Mouse (Mus musculus): ENCODE data around the gene Defb9. TPM values are rescaled to one million over a fixed set of nuclear protein-coding genes. Genes with fewer than 3 reads are reported as not detected.
"Not testable (repeated sequence)": the region's sequence is repeated elsewhere in the genome, so short reads cannot be mapped to it uniquely, and the experiment has no call there.

Gene Defb9
- polyA plus RNA-seq (2016; fragmentation: Nextera tagmentation; extraction: Ambion mirVana): not detected in 2 replicates

DNA sequence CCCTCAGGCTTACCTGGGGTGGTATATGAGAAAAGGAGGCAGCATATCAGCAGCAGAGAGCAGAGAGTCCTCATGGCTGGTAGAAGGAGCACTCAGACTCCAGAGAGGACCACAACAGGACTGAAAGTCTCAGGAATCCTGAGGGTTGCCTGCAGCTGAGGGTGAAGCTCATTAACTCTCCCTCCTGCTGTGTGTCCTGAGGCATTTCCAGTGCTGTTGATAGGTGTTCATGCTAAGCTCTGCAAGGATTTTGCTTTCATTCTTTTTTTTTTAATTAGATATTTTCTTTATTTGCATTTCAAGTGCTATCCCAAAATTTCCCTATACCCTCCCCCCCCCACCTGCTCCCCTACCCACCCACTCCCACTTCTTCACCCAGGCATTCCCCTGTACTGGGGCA lies at the start of gene Defb9:
TSS of gene Defb9 (minus strand) at position 101 of the 400 bp plus-strand sequence.
- not testable (repeated sequence) for H3K4me3 ChIP-seq

DNA sequence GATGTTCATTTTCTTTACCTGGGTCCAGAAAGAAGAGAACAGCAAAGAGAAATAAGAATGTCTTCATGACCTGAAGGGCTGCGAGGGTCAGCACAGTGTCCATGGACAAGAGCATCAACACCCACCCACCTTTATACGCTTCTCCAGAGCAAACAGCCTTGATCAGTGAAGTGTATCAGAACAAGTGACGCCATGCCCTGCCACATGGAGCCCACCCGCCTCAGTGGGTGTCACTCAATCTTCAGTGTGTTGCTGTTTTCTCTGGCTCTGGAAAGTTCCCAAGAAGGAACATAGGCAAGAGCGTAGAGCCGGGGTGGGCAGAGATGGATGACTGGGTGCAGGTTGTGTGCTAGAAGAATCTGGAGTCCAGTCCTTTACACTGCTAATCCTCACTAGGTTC lies 47.4 kb upstream of the Defb9 start, which contains the start of gene Defb15:
TSS of gene Defb15 (minus strand) at position 101 of the 400 bp plus-strand sequence.
- no peaks in the 10 kb centered on the region for H3K4me1 ChIP-seq
- H3K9ac ChIP-seq: no peak within 1 kb of the TSS
- no peak within 1 kb of the TSS for H3K27ac ChIP-seq
- H3K36me3 ChIP-seq: no peaks in the 10 kb centered on the region
- 0 out of 2 replicates have a peak, but pooled peaks cover 7% of the 10 kb centered on the region for H3K9me3 ChIP-seq
- H3K27me3 ChIP-seq (replicated peaks): no peaks in the 10 kb centered on the region
- H3K4me3 ChIP-seq: no peak within 1 kb of the TSS
- no peak for ATAC-seq (ENCODE audit: low FRiP score, low read depth)
- H3K4me2 ChIP-seq (replicated peaks): no peak within 1 kb of the TSS
- 92% methylated on average over 6 of the region's 6 CpGs for WGBS

More for the DNA sequence above, at the start of gene Defb9:
- ATAC-seq (ENCODE audit: low FRiP score, low read depth); H3K9me3 ChIP-seq; H3K27ac ChIP-seq; H3K36me3 ChIP-seq; H3K4me1 ChIP-seq; H3K9ac ChIP-seq; H3K27me3 ChIP-seq (replicated peaks); H3K4me2 ChIP-seq (replicated peaks): not testable (repeated sequence)

DNA sequence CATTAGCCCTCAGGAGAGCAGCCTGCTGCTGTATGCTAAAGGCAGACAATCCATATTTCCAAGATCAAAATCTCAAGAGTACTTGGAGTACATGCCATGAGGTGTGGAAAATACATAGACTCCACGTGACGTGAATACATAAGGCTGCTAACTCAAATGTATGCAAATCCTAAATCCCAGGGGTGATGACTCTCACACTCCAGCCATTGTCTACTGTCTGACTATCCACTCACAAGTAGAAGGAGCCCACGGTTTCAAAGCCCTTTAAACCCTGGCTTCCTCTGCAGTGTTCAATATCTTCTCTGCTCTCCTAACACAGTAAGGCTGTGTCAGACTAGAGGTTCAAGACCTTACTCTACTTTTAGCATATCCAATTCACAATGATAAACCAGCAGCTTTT lies 45.5 kb upstream of the Defb9 start:
- H3K9me3 ChIP-seq; H3K36me3 ChIP-seq; H3K4me2 ChIP-seq (replicated peaks); H3K4me1 ChIP-seq; H3K9ac ChIP-seq; ATAC-seq (ENCODE audit: low FRiP score, low read depth); H3K27me3 ChIP-seq (replicated peaks); H3K27ac ChIP-seq; H3K4me3 ChIP-seq: not testable (repeated sequence)
- 72% methylated on average over 3 of the region's 3 CpGs for WGBS

DNA sequence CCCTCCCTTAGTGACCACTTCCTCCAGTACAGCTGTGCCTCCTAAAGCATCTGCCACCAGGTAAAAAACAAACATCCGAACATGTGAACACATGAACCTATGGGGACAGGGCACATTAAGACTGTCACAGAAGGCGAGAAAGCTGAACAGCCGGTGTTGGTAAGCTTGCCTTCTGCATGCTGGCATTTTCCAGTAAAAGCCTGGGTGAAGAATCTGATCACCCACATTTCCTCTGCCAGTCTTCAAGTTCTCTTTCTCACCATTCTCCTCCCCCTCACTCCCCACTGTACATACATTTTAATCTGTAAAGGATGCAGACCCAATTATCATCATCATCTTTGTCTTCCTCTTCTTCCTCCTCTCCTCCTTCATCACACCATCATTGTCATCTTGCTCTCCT lies 30.4 kb upstream of the Defb9 start:
- no peak overlapping the region for H3K27ac ChIP-seq
- no peaks in the 10 kb centered on the region for H3K27me3 ChIP-seq (replicated peaks)
- H3K9ac ChIP-seq: no peak overlapping the region
- H3K4me2 ChIP-seq (replicated peaks): no peak overlapping the region
- no peak for ATAC-seq (ENCODE audit: low FRiP score, low read depth)
- no peak overlapping the region for H3K4me3 ChIP-seq
- no peaks in the 10 kb centered on the region for H3K4me1 ChIP-seq
- no peaks in the 10 kb centered on the region for H3K36me3 ChIP-seq
- WGBS: 90% methylated on average over 3 of the region's 3 CpGs
- no peaks in the 10 kb centered on the region for H3K9me3 ChIP-seq

DNA sequence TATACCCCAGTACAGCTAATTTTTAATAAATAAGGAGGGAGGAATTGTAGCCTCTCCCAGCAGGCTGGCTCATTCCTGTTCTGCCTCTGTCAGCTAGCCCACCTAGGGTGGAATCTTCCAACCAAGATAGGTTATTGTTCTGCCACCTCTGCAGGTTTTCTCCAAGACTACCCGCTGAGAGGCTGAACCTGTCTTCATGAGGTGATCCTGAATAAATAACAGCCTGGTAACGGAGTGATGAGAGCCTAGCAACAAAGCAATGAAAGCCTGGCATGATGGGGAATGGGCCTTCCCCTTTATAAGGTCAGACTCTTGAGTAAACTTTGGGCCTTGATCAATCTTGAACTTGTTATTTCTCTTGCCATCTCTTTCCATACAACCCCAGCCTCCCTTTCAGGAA lies 27.3 kb upstream of the Defb9 start:
- H3K9ac ChIP-seq: no peak overlapping the region
- WGBS: 31% methylated on average over 2 of the region's 2 CpGs
- ATAC-seq (ENCODE audit: low FRiP score, low read depth): no peak
- H3K27me3 ChIP-seq (replicated peaks): no peaks in the 10 kb centered on the region
- H3K9me3 ChIP-seq: no peaks in the 10 kb centered on the region
- no peak overlapping the region for H3K4me3 ChIP-seq
- H3K27ac ChIP-seq: no peak overlapping the region
- H3K4me2 ChIP-seq (replicated peaks): no peak overlapping the region
- H3K4me1 ChIP-seq: no peaks in the 10 kb centered on the region
- H3K36me3 ChIP-seq: no peaks in the 10 kb centered on the region

DNA sequence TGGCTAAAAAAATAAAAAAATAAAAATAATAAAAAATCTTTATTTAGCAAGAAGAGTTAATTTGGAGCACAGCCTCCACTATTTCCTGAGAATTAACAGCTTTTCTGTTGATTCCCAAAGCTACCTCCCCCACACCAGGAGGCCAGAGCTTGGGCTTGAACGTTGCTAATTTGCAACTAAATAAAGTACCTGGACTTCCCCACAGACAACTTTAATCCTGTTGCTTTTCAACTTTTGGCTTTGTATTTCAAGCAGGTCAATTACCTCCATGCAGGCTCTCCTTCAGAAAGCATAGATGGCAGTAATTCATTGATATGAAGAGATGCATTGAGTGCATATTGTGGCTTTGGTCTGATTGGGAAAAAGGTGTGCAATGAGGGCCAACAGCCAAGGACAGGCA lies 26.7 kb upstream of the Defb9 start:
- Histone ChIP-seq H3K9me3 (no peaks in the 10 kb centered on the region), H3K4me1 (no peaks in the 10 kb centered on the region), H3K27me3 (replicated peaks) (no peaks in the 10 kb centered on the region), H3K9ac (no peak overlapping the region), H3K4me3 (no peak overlapping the region), H3K4me2 (replicated peaks) (no peak overlapping the region), H3K36me3 (no peaks in the 10 kb centered on the region), H3K27ac (no peak overlapping the region)
- ATAC-seq (ENCODE audit: low FRiP score, low read depth): no peak
- 12% methylated on average over 1 of the region's 1 CpGs for WGBS

DNA sequence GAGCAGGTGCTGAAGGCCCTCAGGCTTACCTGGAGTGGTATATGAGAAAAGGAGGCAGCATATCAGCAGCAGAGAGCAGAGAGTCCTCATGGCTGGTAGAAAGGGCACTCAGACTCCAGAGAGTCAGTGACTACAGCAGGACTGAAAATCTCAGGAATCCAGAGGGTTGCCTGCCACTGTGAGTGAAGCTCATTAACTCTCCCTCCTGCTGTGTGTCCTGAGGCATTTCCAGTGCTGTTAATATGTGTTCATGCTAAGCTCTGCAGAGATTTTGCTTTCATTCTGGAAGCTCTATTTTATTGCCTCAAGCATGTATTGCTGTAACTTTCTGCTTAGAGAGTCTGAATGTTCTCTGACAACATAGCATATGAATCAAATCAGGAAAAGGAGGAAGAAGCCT lies 21.1 kb upstream of the Defb9 start, which contains the start of gene Defb11:
TSS of gene Defb11 (minus strand) at position 123 of the 400 bp plus-strand sequence.
- not testable (repeated sequence) for H3K27ac ChIP-seq; H3K4me3 ChIP-seq; H3K4me2 ChIP-seq (replicated peaks); H3K36me3 ChIP-seq; H3K4me1 ChIP-seq; H3K27me3 ChIP-seq (replicated peaks); H3K9me3 ChIP-seq; ATAC-seq (ENCODE audit: low FRiP score, low read depth); H3K9ac ChIP-seq

DNA sequence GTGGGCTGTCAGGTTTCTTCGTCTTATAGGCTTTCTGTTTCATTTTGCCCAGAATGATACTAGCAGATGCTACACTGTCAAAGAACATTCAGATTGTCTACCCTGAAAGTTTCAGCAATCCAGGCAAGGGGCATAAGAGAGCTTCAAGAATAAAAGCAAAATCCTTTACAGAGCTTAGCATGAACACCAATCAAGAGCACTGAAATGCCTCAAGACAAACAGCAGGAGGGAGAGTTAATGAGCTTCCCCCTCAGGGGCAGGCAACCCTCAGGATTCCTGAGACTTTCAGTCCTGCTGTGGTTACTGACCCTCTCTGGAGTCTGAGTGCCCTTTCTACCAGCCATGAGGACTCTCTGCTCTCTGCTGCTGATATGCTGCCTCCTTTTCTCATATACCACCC lies 26.6 kb downstream of the Defb9 start, which contains the start of gene Defb10:
TSS of gene Defb10 (plus strand) at position 316 of the 400 bp plus-strand sequence.
- not testable (repeated sequence) for H3K36me3 ChIP-seq; H3K4me3 ChIP-seq; H3K27me3 ChIP-seq (replicated peaks); H3K4me1 ChIP-seq; H3K9ac ChIP-seq; H3K9me3 ChIP-seq; H3K4me2 ChIP-seq (replicated peaks); H3K27ac ChIP-seq; ATAC-seq (ENCODE audit: low FRiP score, low read depth)
- WGBS: 44% methylated on average over 1 of the region's 1 CpGs

Other genes with a start within 250 kb of the Defb9 start
- gene Defa17, start 229.6 kb downstream of the Defb9 start, polyA plus RNA-seq (2016; fragmentation: Nextera tagmentation; extraction: Ambion mirVana): not detected in 2 replicates
- gene Defa34, start 219.6 kb downstream of the Defb9 start, polyA plus RNA-seq (2016; fragmentation: Nextera tagmentation; extraction: Ambion mirVana): not detected in 2 replicates
- not detected in 2 replicates for gene AY761184, start 181.8 kb downstream of the Defb9 start, polyA plus RNA-seq (2016; fragmentation: Nextera tagmentation; extraction: Ambion mirVana)
- not detected in 2 replicates for gene Defa24, start 150.9 kb downstream of the Defb9 start, polyA plus RNA-seq (2016; fragmentation: Nextera tagmentation; extraction: Ambion mirVana)
- not detected in 2 replicates for gene Defb50, start 61.9 kb downstream of the Defb9 start, polyA plus RNA-seq (2016; fragmentation: Nextera tagmentation; extraction: Ambion mirVana)
- gene Defb2, start 45.5 kb downstream of the Defb9 start, polyA plus RNA-seq (2016; fragmentation: Nextera tagmentation; extraction: Ambion mirVana): not detected in 2 replicates
- gene Defb10, start 26.5 kb downstream of the Defb9 start, polyA plus RNA-seq (2016; fragmentation: Nextera tagmentation; extraction: Ambion mirVana): not detected in 2 replicates
- not detected in 2 replicates for gene Defb11, start 21.0 kb upstream of the Defb9 start, polyA plus RNA-seq (2016; fragmentation: Nextera tagmentation; extraction: Ambion mirVana)
- gene Defb15, start 47.3 kb upstream of the Defb9 start, polyA plus RNA-seq (2016; fragmentation: Nextera tagmentation; extraction: Ambion mirVana): not detected in 2 replicates
- gene Defb35, start 52.9 kb upstream of the Defb9 start, polyA plus RNA-seq (2016; fragmentation: Nextera tagmentation; extraction: Ambion mirVana): not detected in 2 replicates
- not detected in 2 replicates for gene Defb13, start 61.3 kb upstream of the Defb9 start, polyA plus RNA-seq (2016; fragmentation: Nextera tagmentation; extraction: Ambion mirVana)
- gene Fam90a1a, start 73.3 kb upstream of the Defb9 start, polyA plus RNA-seq (2016; fragmentation: Nextera tagmentation; extraction: Ambion mirVana): not detected in 2 replicates
- gene Ccdc70, start 84.4 kb upstream of the Defb9 start, polyA plus RNA-seq (2016; fragmentation: Nextera tagmentation; extraction: Ambion mirVana): not detected in 2 replicates
- 1.5 and 1.7 TPM in 2 replicates for gene Atp7b, start 174.9 kb upstream of the Defb9 start, polyA plus RNA-seq (2016; fragmentation: Nextera tagmentation; extraction: Ambion mirVana)
- 20.9 and 30.2 TPM in 2 replicates for gene Alg11, start 175.3 kb upstream of the Defb9 start, polyA plus RNA-seq (2016; fragmentation: Nextera tagmentation; extraction: Ambion mirVana)
- gene Nek5, start 239.6 kb upstream of the Defb9 start, polyA plus RNA-seq (2016; fragmentation: Nextera tagmentation; extraction: Ambion mirVana): not detected in 2 replicates